Mouse (Mus musculus): ENCODE measurements at regions not wholly inside any gene's neighbourhood (a gene's known extent, or its start where the extent isn't known, plus 50 kb on each side); places are given as distances from the start of the nearest gene placed in this dataset.

DNA sequence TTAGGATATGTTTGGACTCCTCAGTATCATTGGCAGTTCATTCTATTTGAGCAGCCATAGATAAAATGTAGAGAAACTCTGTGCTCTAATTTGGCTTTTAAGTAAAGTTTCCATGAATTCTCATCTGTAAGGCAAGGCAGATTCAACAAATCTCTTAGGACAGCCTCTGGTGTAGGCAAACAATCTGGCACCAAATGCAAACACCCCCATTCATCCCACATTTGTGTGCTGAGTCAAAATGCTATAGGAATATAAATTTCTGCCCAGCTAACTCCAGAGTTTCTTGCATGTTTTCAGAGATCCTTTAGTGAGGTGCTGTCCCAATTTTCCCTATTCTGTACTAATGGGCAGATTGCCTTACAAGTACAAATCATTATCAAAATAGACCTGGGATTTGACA lies 695.7 kb upstream of the Kif18a start:
- no peak overlapping the region for H3K4me3 ChIP-seq (replicated peaks)
- H3K9me3 ChIP-seq (replicated peaks) = no peaks in the 10 kb centered on the region
- no peak overlapping the region for H3K4me2 ChIP-seq
- no peak overlapping the region for H3K9ac ChIP-seq (replicated peaks)
- ATAC-seq (ENCODE audit: low FRiP score) = no peak
- no peaks in the 10 kb centered on the region for H3K27me3 ChIP-seq (replicated peaks)
- no peaks in the 10 kb centered on the region for H3K4me1 ChIP-seq
- no peaks in the 10 kb centered on the region for H3K36me3 ChIP-seq
- no peak overlapping the region for H3K27ac ChIP-seq (replicated peaks)

DNA sequence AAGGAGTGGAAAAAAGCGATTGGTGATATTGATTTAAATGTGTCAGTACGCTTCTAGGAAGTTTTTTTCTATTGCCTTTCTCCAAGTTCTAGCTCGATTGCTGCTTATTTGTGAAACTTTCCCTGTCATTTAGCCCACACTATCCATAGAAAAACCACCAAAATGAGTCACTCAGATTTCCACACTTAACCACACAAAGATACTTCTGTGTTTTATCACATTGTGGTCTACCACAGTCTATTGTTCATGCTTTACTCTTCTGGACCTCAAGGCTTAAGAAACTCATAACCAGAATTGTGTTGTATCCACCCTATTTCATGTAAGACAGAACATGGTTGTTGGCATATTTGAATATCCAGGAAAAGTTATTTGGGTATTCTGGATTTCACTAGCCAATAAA lies 687.0 kb upstream of the Kif18a start:
- no peak for ATAC-seq (ENCODE audit: low FRiP score)
- Histone ChIP-seq H3K27ac (replicated peaks) (no peak overlapping the region), H3K36me3 (no peaks in the 10 kb centered on the region), H3K4me1 (no peaks in the 10 kb centered on the region), H3K9ac (replicated peaks) (no peak overlapping the region), H3K9me3 (replicated peaks) (no peaks in the 10 kb centered on the region), H3K4me3 (replicated peaks) (no peak overlapping the region), H3K4me2 (no peak overlapping the region), H3K27me3 (replicated peaks) (no peaks in the 10 kb centered on the region)
- WGBS = 89% methylated on average over 3 of the region's 3 CpGs

- Histone ChIP-seq H3K27me3 (replicated peaks) (no peaks in the 10 kb centered on the region), H3K4me3 (replicated peaks) (no peak overlapping the region), H3K4me1 (no peaks in the 10 kb centered on the region), H3K36me3 (no peaks in the 10 kb centered on the region), H3K4me2 (no peak overlapping the region), H3K9ac (replicated peaks) (no peak overlapping the region), H3K9me3 (replicated peaks) (no peaks in the 10 kb centered on the region), H3K27ac (replicated peaks) (no peak overlapping the region)
- WGBS = 61% methylated on average over 1 of the region's 1 CpGs
- ATAC-seq (ENCODE audit: low FRiP score) = no peak
These were observed 680.2 kb upstream of the Kif18a start for GRCm38 (mm10) chr2:108600346-108600745.

DNA sequence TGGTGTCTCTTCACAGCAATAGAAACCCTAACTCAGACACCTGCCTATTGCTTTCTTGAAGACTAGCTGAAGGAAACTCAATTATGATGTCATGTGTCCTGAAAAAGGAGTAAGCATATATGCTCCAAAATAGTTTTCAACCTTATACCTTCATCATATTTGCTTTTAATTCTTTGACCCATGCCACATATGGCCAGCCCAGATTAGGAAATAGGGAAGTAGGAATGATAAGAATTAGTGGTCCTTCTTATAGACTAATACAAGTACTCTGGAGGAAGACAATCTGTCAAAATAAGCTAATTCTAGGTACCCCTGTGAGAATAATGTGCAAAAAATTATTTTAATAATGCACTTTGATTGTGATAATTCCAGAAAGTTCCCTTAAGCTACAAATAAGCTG lies 661.0 kb upstream of the Kif18a start:
- no peak overlapping the region for H3K9ac ChIP-seq (replicated peaks)
- H3K36me3 ChIP-seq = no peaks in the 10 kb centered on the region
- no peak overlapping the region for H3K4me2 ChIP-seq
- H3K9me3 ChIP-seq (replicated peaks) = no peaks in the 10 kb centered on the region
- H3K4me3 ChIP-seq (replicated peaks) = no peak overlapping the region
- H3K27ac ChIP-seq (replicated peaks) = no peak overlapping the region
- no peaks in the 10 kb centered on the region for H3K27me3 ChIP-seq (replicated peaks)
- H3K4me1 ChIP-seq = no peaks in the 10 kb centered on the region
- no peak for ATAC-seq (ENCODE audit: low FRiP score)

DNA sequence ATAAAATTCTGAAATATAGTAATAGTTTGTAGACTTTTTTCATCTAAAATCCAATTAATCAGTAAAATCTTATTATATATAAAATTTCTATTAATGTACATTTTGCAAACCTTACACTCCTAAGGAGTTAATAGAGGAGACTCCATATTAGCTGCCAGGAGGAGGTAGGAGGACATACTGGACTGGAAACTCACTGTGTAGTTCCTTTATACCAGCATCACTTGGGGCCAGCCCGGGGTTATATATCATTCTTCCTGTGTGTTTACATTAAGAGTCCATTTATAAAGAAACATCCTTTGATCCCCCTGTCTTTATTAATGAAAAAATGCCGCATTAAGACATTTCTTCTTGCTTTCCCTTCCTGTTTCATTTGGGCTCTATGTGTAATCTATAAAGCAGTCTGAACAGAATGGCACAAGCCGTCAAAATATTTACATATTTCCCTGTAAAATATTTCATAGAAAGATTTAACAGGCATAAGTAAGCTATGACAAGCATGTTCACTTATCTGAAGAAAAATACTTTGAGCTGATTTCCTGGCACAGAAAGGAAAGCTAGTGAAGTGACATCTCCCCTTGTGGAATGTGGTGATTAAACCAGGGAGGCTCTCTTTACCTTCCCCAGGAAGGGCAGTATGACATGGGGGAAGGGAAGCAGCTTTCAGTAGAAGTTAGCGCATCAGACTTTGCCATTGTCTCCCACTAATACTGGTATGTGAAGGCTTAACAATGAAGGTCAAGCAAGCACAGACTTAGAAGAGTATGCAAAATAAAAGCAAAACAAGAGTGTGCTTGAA lies 658.0 kb upstream of the Kif18a start:
- Histone ChIP-seq H3K4me1 (no peaks in the 10 kb centered on the region), H3K4me3 (replicated peaks) (no peak overlapping the region), H3K36me3 (no peaks in the 10 kb centered on the region), H3K4me2 (no peak overlapping the region), H3K9me3 (replicated peaks) (no peaks in the 10 kb centered on the region), H3K9ac (replicated peaks) (no peak overlapping the region), H3K27ac (replicated peaks) (no peak overlapping the region), H3K27me3 (replicated peaks) (no peaks in the 10 kb centered on the region)
- 85% methylated on average over 4 of the region's 4 CpGs for WGBS
- no peak for ATAC-seq (ENCODE audit: low FRiP score)

DNA sequence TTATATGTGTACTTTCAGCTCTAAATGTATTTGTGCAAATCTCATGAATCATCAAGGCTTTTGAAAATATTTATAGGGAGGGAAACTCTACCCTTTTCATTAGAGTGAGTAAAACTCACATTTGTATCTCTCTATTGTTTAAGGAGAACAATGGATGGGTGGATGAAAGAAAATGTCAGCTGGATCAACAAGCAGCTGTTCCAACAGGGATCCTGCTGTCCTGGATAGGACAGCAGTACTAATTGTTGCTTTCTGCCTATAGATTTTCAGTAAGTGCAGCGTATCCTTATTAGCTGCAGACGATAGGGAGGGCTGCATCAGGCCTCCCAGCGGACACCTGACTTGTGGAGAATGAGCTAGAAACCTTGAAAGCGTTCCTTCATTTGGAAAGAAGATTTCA lies 644.9 kb upstream of the Kif18a start:
- Histone ChIP-seq H3K4me2 (no peak overlapping the region), H3K9ac (replicated peaks) (no peak overlapping the region), H3K9me3 (replicated peaks) (no peaks in the 10 kb centered on the region), H3K36me3 (no peaks in the 10 kb centered on the region), H3K27me3 (replicated peaks) (no peaks in the 10 kb centered on the region), H3K4me1 (no peaks in the 10 kb centered on the region), H3K4me3 (replicated peaks) (no peak overlapping the region), H3K27ac (replicated peaks) (no peak overlapping the region)
- WGBS = 71% methylated on average over 4 of the region's 4 CpGs
- no peak for ATAC-seq (ENCODE audit: low FRiP score)

- Histone ChIP-seq H3K9me3 (replicated peaks) (no peaks in the 10 kb centered on the region), H3K4me2 (no peak overlapping the region), H3K9ac (replicated peaks) (no peak overlapping the region), H3K4me1 (no peaks in the 10 kb centered on the region), H3K4me3 (replicated peaks) (no peak overlapping the region), H3K27me3 (replicated peaks) (no peaks in the 10 kb centered on the region), H3K36me3 (no peaks in the 10 kb centered on the region), H3K27ac (replicated peaks) (no peak overlapping the region)
- no peak for ATAC-seq (ENCODE audit: low FRiP score)
- WGBS = 69% methylated on average over 4 of the region's 4 CpGs
These were observed 619.7 kb upstream of the Kif18a start for GRCm38 (mm10) chr2:108660697-108661388.

DNA sequence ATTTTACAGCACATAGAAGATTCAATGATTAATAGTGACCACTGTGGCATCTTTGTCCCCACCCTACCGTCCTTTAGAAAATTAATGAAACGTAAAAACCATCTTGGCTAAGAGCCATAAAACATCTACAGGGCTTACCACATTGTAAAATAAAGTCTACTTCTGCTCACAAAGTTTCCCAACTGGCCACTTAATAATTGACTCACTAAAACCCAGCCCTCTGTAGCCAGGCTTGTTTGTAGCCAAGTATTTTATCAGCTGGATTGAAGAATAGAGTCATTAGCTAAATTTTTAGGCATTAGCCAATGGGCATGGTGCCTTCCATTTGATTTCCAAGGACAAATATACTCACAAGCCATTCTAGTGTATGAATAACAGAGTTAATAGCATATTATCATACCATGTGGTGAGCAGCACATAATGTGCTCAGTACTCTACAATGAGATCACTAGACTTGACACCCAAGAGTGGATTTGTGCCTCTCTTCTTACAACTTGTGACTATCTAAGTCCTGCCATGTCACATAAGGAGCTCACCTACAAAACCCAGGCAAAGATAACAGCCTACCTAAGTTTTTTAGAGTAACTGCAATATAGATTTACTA lies 602.7 kb upstream of the Kif18a start:
- Histone ChIP-seq H3K36me3 (no peaks in the 10 kb centered on the region), H3K4me1 (no peaks in the 10 kb centered on the region), H3K4me2 (no peak overlapping the region), H3K27me3 (replicated peaks) (no peaks in the 10 kb centered on the region), H3K4me3 (replicated peaks) (no peak overlapping the region), H3K9me3 (replicated peaks) (no peaks in the 10 kb centered on the region), H3K9ac (replicated peaks) (no peak overlapping the region), H3K27ac (replicated peaks) (no peak overlapping the region)
- WGBS = 28% methylated on average over 2 of the region's 2 CpGs
- ATAC-seq (ENCODE audit: low FRiP score) = no peak

GRCm38 (mm10) chr2:108681574-108681973 lies 599.0 kb upstream of the Kif18a start:
- WGBS = 93% methylated on average over 3 of the region's 3 CpGs
- no peak for ATAC-seq (ENCODE audit: low FRiP score)
- H3K4me1 ChIP-seq = no peaks in the 10 kb centered on the region
- no peak overlapping the region for H3K4me3 ChIP-seq (replicated peaks)
- no peak overlapping the region for H3K4me2 ChIP-seq
- no peaks in the 10 kb centered on the region for H3K9me3 ChIP-seq (replicated peaks)
- H3K36me3 ChIP-seq = no peaks in the 10 kb centered on the region
- no peak overlapping the region for H3K9ac ChIP-seq (replicated peaks)
- H3K27me3 ChIP-seq (replicated peaks) = no peaks in the 10 kb centered on the region
- H3K27ac ChIP-seq (replicated peaks) = no peak overlapping the region

- H3K9me3 ChIP-seq (replicated peaks) = no peaks in the 10 kb centered on the region
- no peaks in the 10 kb centered on the region for H3K36me3 ChIP-seq
- H3K27ac ChIP-seq (replicated peaks) = no peak overlapping the region
- H3K4me1 ChIP-seq = no peaks in the 10 kb centered on the region
- no peak overlapping the region for H3K4me2 ChIP-seq
- H3K4me3 ChIP-seq (replicated peaks) = no peak overlapping the region
- no peak for ATAC-seq (ENCODE audit: low FRiP score)
- 68% methylated on average over 6 of the region's 6 CpGs for WGBS
- no peak overlapping the region for H3K9ac ChIP-seq (replicated peaks)
- no peaks in the 10 kb centered on the region for H3K27me3 ChIP-seq (replicated peaks)
These were observed 594.4 kb upstream of the Kif18a start for GRCm38 (mm10) chr2:108686019-108686743.

DNA sequence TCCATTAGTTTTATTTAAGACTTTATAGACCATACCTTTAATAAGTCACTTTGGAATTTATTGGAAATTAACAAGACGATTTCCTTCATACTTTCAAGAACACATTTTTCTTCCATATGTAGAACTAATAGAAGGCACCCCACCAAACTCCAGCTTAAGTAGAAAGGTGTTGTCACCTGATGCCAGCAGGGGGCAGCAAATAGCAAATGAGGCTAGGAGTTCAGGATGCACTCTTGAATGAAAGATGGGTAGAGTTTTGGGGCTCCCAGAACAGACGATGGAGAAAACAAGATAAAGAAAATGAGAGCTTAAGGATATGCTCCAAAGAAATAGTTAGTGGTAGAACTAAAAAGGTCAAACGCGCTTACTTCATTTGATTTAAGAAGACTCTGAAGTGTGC lies 590.4 kb upstream of the Kif18a start:
- no peak overlapping the region for H3K9ac ChIP-seq (replicated peaks)
- H3K36me3 ChIP-seq = no peaks in the 10 kb centered on the region
- H3K4me2 ChIP-seq = no peak overlapping the region
- no peak overlapping the region for H3K27ac ChIP-seq (replicated peaks)
- 53% methylated on average over 4 of the region's 4 CpGs for WGBS
- no peak for ATAC-seq (ENCODE audit: low FRiP score)
- no peaks in the 10 kb centered on the region for H3K27me3 ChIP-seq (replicated peaks)
- no peak overlapping the region for H3K4me3 ChIP-seq (replicated peaks)
- no peaks in the 10 kb centered on the region for H3K4me1 ChIP-seq
- no peaks in the 10 kb centered on the region for H3K9me3 ChIP-seq (replicated peaks)

Measured in neural tube, embryonic 15.5 days (tissue).